Mouse (Mus musculus): ENCODE data around the gene Bricd5. TPM values are rescaled to one million over a fixed set of nuclear protein-coding genes. Genes with fewer than 3 reads are reported as not detected.
"Not testable (repeated sequence)": the region's sequence is repeated elsewhere in the genome, so short reads cannot be mapped to it uniquely, and the experiment has no call there.

Bricd5 gene
- polyA plus RNA-seq, 1 experiment from 2014 or later = 0.92 TPM

- peak overlapping the region; percentile 80 for H3K4me2 ChIP-seq (ENCODE audit: low read length)
- H3K4me3 ChIP-seq (replicated peaks; ENCODE audit: low read length) = peak overlapping the region; percentile 90
- peak overlapping the region; percentile 87 for H3K27ac ChIP-seq (ENCODE audit: low read length)
- peaks cover 13% of the 10 kb centered on the region for H3K4me1 ChIP-seq (replicated peaks; ENCODE audit: control insufficient read depth, insufficient read depth, low read length)
- under 1% methylated on average over 67 of the region's 67 CpGs for WGBS
- peak; percentile 94 for ATAC-seq
- H3K27me3 ChIP-seq (replicated peaks; ENCODE audit: control insufficient read depth, insufficient read depth, low read length) = no peaks in the 10 kb centered on the region
- H3K9me3 ChIP-seq (ENCODE audit: control insufficient read depth, low read length) = no peaks in the 10 kb centered on the region
- peaks cover 8% of the 10 kb centered on the region for H3K36me3 ChIP-seq (ENCODE audit: control insufficient read depth, insufficient read depth)
- H3K9ac ChIP-seq (replicated peaks; ENCODE audit: low read depth, low read length) = peak overlapping the region; percentile 75
These were observed 18.7 kb upstream of the Bricd5 start for GRCm38 (mm10) chr17:24454756-24455522.

- not testable (repeated sequence) for ATAC-seq; H3K27me3 ChIP-seq (replicated peaks; ENCODE audit: control insufficient read depth, insufficient read depth, low read length); H3K27ac ChIP-seq (ENCODE audit: low read length); H3K9ac ChIP-seq (replicated peaks; ENCODE audit: low read depth, low read length); H3K36me3 ChIP-seq (ENCODE audit: control insufficient read depth, insufficient read depth); H3K9me3 ChIP-seq (ENCODE audit: control insufficient read depth, low read length)
- peak overlapping the region; percentile 20 for H3K4me2 ChIP-seq (ENCODE audit: low read length)
- peaks cover 13% of the 10 kb centered on the region for H3K4me1 ChIP-seq (replicated peaks; ENCODE audit: control insufficient read depth, insufficient read depth, low read length)
- peak overlapping the region; percentile 90; the same call in 1 of the 2 replicates for H3K4me3 ChIP-seq (replicated peaks; ENCODE audit: low read length)
- 46% methylated on average over 10 of the region's 10 CpGs for WGBS
These were observed 18.0 kb upstream of the Bricd5 start for GRCm38 (mm10) chr17:24455523-24456206.

GRCm38 (mm10) chr17:24461580-24461979 is 12.1 kb upstream of the Bricd5 start:
- Histone ChIP-seq H3K27ac (ENCODE audit: low read length) (no peak overlapping the region), H3K4me2 (ENCODE audit: low read length) (no peak overlapping the region), H3K9me3 (ENCODE audit: control insufficient read depth, low read length) (no peaks in the 10 kb centered on the region), H3K27me3 (replicated peaks; ENCODE audit: control insufficient read depth, insufficient read depth, low read length) (no peaks in the 10 kb centered on the region), H3K9ac (replicated peaks; ENCODE audit: low read depth, low read length) (no peak overlapping the region), H3K36me3 (ENCODE audit: control insufficient read depth, insufficient read depth) (no peaks in the 10 kb centered on the region), H3K4me1 (replicated peaks; ENCODE audit: control insufficient read depth, insufficient read depth, low read length) (no peaks in the 10 kb centered on the region), H3K4me3 (replicated peaks; ENCODE audit: low read length) (no peak overlapping the region)
- 60% methylated on average over 2 of the region's 2 CpGs for WGBS
- no peak for ATAC-seq

GRCm38 (mm10) chr17:24462932-24463331 is 10.8 kb upstream of the Bricd5 start:
- Histone ChIP-seq H3K27ac (ENCODE audit: low read length) (no peak overlapping the region), H3K4me3 (replicated peaks; ENCODE audit: low read length) (no peak overlapping the region), H3K4me2 (ENCODE audit: low read length) (no peak overlapping the region), H3K9me3 (ENCODE audit: control insufficient read depth, low read length) (no peaks in the 10 kb centered on the region), H3K27me3 (replicated peaks; ENCODE audit: control insufficient read depth, insufficient read depth, low read length) (no peaks in the 10 kb centered on the region), H3K36me3 (ENCODE audit: control insufficient read depth, insufficient read depth) (no peaks in the 10 kb centered on the region), H3K4me1 (replicated peaks; ENCODE audit: control insufficient read depth, insufficient read depth, low read length) (no peaks in the 10 kb centered on the region), H3K9ac (replicated peaks; ENCODE audit: low read depth, low read length) (no peak overlapping the region)
- WGBS = 92% methylated on average over 1 of the region's 1 CpGs
- ATAC-seq = no peak

GRCm38 (mm10) chr17:24463374-24464133 is 10.1 kb upstream of the Bricd5 start:
- WGBS = 56% methylated on average over 6 of the region's 6 CpGs
- no peaks in the 10 kb centered on the region for H3K9me3 ChIP-seq (ENCODE audit: control insufficient read depth, low read length)
- no peak for ATAC-seq
- H3K4me1 ChIP-seq (replicated peaks; ENCODE audit: control insufficient read depth, insufficient read depth, low read length) = no peaks in the 10 kb centered on the region
- H3K36me3 ChIP-seq (ENCODE audit: control insufficient read depth, insufficient read depth) = no peaks in the 10 kb centered on the region
- no peaks in the 10 kb centered on the region for H3K27me3 ChIP-seq (replicated peaks; ENCODE audit: control insufficient read depth, insufficient read depth, low read length)
- H3K9ac ChIP-seq (replicated peaks; ENCODE audit: low read depth, low read length) = no peak overlapping the region
- no peak overlapping the region for H3K4me2 ChIP-seq (ENCODE audit: low read length)
- H3K4me3 ChIP-seq (replicated peaks; ENCODE audit: low read length) = no peak overlapping the region
- no peak overlapping the region for H3K27ac ChIP-seq (ENCODE audit: low read length)

GRCm38 (mm10) chr17:24468636-24469246 is 4.9 kb upstream of the Bricd5 start:
- no peaks in the 10 kb centered on the region for H3K36me3 ChIP-seq (ENCODE audit: control insufficient read depth, insufficient read depth)
- ATAC-seq = no peak
- no peak overlapping the region for H3K4me2 ChIP-seq (ENCODE audit: low read length)

GRCm38 (mm10) chr17:24469336-24469909 is 4.3 kb upstream of the Bricd5 start:
- H3K27ac ChIP-seq (ENCODE audit: low read length) = peak overlapping the region; percentile 86
- 15% methylated on average over 7 of the region's 7 CpGs for WGBS
- peak overlapping the region; percentile 76 for H3K4me3 ChIP-seq (replicated peaks; ENCODE audit: low read length)
- H3K4me1 ChIP-seq (replicated peaks; ENCODE audit: control insufficient read depth, insufficient read depth, low read length) = peaks cover 25% of the 10 kb centered on the region
- H3K36me3 ChIP-seq (ENCODE audit: control insufficient read depth, insufficient read depth) = no peaks in the 10 kb centered on the region
- H3K9me3 ChIP-seq (ENCODE audit: control insufficient read depth, low read length) = no peaks in the 10 kb centered on the region
- H3K27me3 ChIP-seq (replicated peaks; ENCODE audit: control insufficient read depth, insufficient read depth, low read length) = no peaks in the 10 kb centered on the region
- ATAC-seq = no peak
- peak overlapping the region; percentile 78 for H3K4me2 ChIP-seq (ENCODE audit: low read length)
- peak overlapping the region; percentile 68 for H3K9ac ChIP-seq (replicated peaks; ENCODE audit: low read depth, low read length)

More at GRCm38 (mm10) chr17:24468636-24469246, 4.9 kb upstream of the Bricd5 start:
- Histone ChIP-seq H3K27me3 (replicated peaks; ENCODE audit: control insufficient read depth, insufficient read depth, low read length) (no peaks in the 10 kb centered on the region), H3K9me3 (ENCODE audit: control insufficient read depth, low read length) (no peaks in the 10 kb centered on the region), H3K4me1 (replicated peaks; ENCODE audit: control insufficient read depth, insufficient read depth, low read length) (peaks cover 25% of the 10 kb centered on the region), H3K9ac (replicated peaks; ENCODE audit: low read depth, low read length) (no peak overlapping the region), H3K4me3 (replicated peaks; ENCODE audit: low read length) (no peak overlapping the region), H3K27ac (ENCODE audit: low read length) (no peak overlapping the region)
- 93% methylated on average over 5 of the region's 5 CpGs for WGBS

- peak; percentile 99 for ATAC-seq
- Histone ChIP-seq H3K4me3 (replicated peaks; ENCODE audit: low read length) (peak within 1 kb of the TSS; percentile 76), H3K4me1 (replicated peaks; ENCODE audit: control insufficient read depth, insufficient read depth, low read length) (peaks cover 25% of the 10 kb centered on the region), H3K4me2 (ENCODE audit: low read length) (peak within 1 kb of the TSS; percentile 97), H3K9ac (replicated peaks; ENCODE audit: low read depth, low read length) (peak within 1 kb of the TSS; percentile 74), H3K36me3 (ENCODE audit: control insufficient read depth, insufficient read depth) (no peaks in the 10 kb centered on the region), H3K9me3 (ENCODE audit: control insufficient read depth, low read length) (no peaks in the 10 kb centered on the region), H3K27me3 (replicated peaks; ENCODE audit: control insufficient read depth, insufficient read depth, low read length) (no peaks in the 10 kb centered on the region), H3K27ac (ENCODE audit: low read length) (peak within 1 kb of the TSS; percentile 86)
- WGBS = under 1% methylated on average over 73 of the region's 75 CpGs
These were observed 3.6 kb upstream of the Bricd5 start, which contains the start of the genes E4f1 and Pgp for GRCm38 (mm10) chr17:24469910-24470602. Gene E4f1 (minus strand): TSS chr17:24470313. Gene Pgp (plus strand): TSS chr17:24470392.

Data from forebrain, embryonic 16.5 days (tissue).